Mouse (Mus musculus) MEL-GATA-1-ER (cell line): ENCODE data around the gene Cldn34b1.
"Not testable (repeated sequence)": the region's sequence is repeated elsewhere in the genome, so short reads cannot be mapped to it uniquely, and the experiment has no call there.

ENCODE experiments used
- DNase-seq: peaks from one replicate; pipeline ENCODE4 v3.0.0-alpha.2; 2012; ENCODE audit warnings: low read depth; ENCODE audit errors: extremely low read depth

The Cldn34b1 gene

GRCm38 (mm10) chrX:154890167-154890566, at the start of gene Cldn34b1:
TSS of gene Cldn34b1 (minus strand) at chrX:154890267.
- DNase-seq, result not testable (repeated sequence)

GRCm38 (mm10) chrX:154935887-154936286, 45.8 kb upstream of the Cldn34b1 start, which contains the start of gene Magea6:
TSS of gene Magea6 (minus strand) at chrX:154935987.
- not testable (repeated sequence) for DNase-seq
